Mouse (Mus musculus) embryonic facial prominence, embryonic 10.5 days (tissue): ENCODE data around the gene Cyth3. TPM values are rescaled to one million over a fixed set of nuclear protein-coding genes. Genes with fewer than 3 reads are reported as not detected.
A peak's percentile ranks its signal among the peaks of the same experiment; 100 is the strongest.

Source experiments
- DNase-seq: peaks from one replicate; pipeline ENCODE4 v3.0.0-alpha.2; 2017; ENCODE audit warnings: low spot score
- H3K27ac ChIP-seq: fragments of 300-500 bp; sonication (generic); replicated peaks from 2 replicates; pipeline ENCODE4 v1.5.1; 2016; ENCODE audit warnings: mild to moderate bottlenecking
- H3K27me3 ChIP-seq: fragments of 300-500 bp; sonication (generic); replicated peaks from 2 replicates; pipeline ENCODE4 v1.6.1; 2016; ENCODE audit warnings: low read depth, mild to moderate bottlenecking; ENCODE audit not compliant: poor library complexity, severe bottlenecking
- H3K36me3 ChIP-seq: fragments of 300-500 bp; sonication (generic); replicated peaks from 2 replicates; pipeline ENCODE4 v1.6.1; 2016; ENCODE audit warnings: mild to moderate bottlenecking, moderate library complexity
- H3K4me1 ChIP-seq: fragments of 300-500 bp; sonication (generic); 2 replicates; pipeline ENCODE4 v1.6.1; 2016
- H3K4me3 ChIP-seq: fragments of 300-500 bp; sonication (generic); 2 replicates; pipeline ENCODE4 v1.5.1; 2016; ENCODE audit warnings: mild to moderate bottlenecking, moderate library complexity
- H3K9me3 ChIP-seq: fragments of 300-500 bp; sonication (generic); 2 replicates; pipeline ENCODE4 v1.6.1; 2016; ENCODE audit warnings: mild to moderate bottlenecking
- WGBS: fragments of 180-500 bp; shearing (Covaris S2); methylation state at CpG from one replicate; pipeline ENCODE4 v1.1.7; 2016; 5-methylcytosine and 5-hydroxymethylcytosine counted together
- polyA plus RNA-seq: library from polyadenylated mRNA; unstranded; fragments of >200 nt; fragmentation: Nextera tagmentation; extraction: Ambion mirVana; gene quantifications from 2 replicates; pipeline ENCODE4 v1.2.1, GENCODE M21; 2016

Cyth3 gene
- polyA plus RNA-seq, 1 experiment from 2014 or later = 48.1 TPM

- no peak for DNase-seq
- WGBS = 86% methylated on average over 8 of the region's 8 CpGs
Observed at GRCm38 (mm10) chr5:143659021-143659523, 36.8 kb downstream of the Cyth3 start.

GRCm38 (mm10) chr5:143663074-143663687, 40.9 kb downstream of the Cyth3 start:
- H3K27me3 ChIP-seq = no peaks in the 10 kb centered on the region
- peaks cover 20% of the 10 kb centered on the region for H3K4me1 ChIP-seq
- H3K36me3 ChIP-seq = no peaks in the 10 kb centered on the region
- 87% methylated on average over 7 of the region's 7 CpGs for WGBS
- DNase-seq = no peak
- no peak overlapping the region for H3K27ac ChIP-seq
- no peaks in the 10 kb centered on the region for H3K9me3 ChIP-seq
- no peak overlapping the region for H3K4me3 ChIP-seq

More at GRCm38 (mm10) chr5:143659021-143659523, 36.8 kb downstream of the Cyth3 start:
- no peaks in the 10 kb centered on the region for H3K36me3 ChIP-seq
- no peaks in the 10 kb centered on the region for H3K27me3 ChIP-seq
- H3K27ac ChIP-seq = no peak overlapping the region; the same call in 1 of the 2 replicates
- no peak overlapping the region for H3K4me3 ChIP-seq
- H3K9me3 ChIP-seq = no peaks in the 10 kb centered on the region
- H3K4me1 ChIP-seq = peaks cover 58% of the 10 kb centered on the region

GRCm38 (mm10) chr5:143665561-143665960, 43.3 kb downstream of the Cyth3 start:
- WGBS = 84% methylated on average over 2 of the region's 2 CpGs

GRCm38 (mm10) chr5:143666015-143666414, 43.8 kb downstream of the Cyth3 start:
- H3K4me3 ChIP-seq = no peak overlapping the region
- H3K27me3 ChIP-seq = no peaks in the 10 kb centered on the region
- WGBS = 93% methylated on average over 1 of the region's 1 CpGs
- no peak for DNase-seq
- peaks cover 14% of the 10 kb centered on the region for H3K4me1 ChIP-seq
- H3K27ac ChIP-seq = no peak overlapping the region
- H3K36me3 ChIP-seq = no peaks in the 10 kb centered on the region
- H3K9me3 ChIP-seq = no peaks in the 10 kb centered on the region

More at GRCm38 (mm10) chr5:143665561-143665960, 43.3 kb downstream of the Cyth3 start:
- Histone ChIP-seq H3K36me3 (no peaks in the 10 kb centered on the region), H3K27ac (no peak overlapping the region), H3K9me3 (no peaks in the 10 kb centered on the region), H3K4me1 (peaks cover 14% of the 10 kb centered on the region), H3K4me3 (no peak overlapping the region), H3K27me3 (no peaks in the 10 kb centered on the region)
- no peak for DNase-seq

- DNase-seq = no peak
- H3K27me3 ChIP-seq = no peaks in the 10 kb centered on the region
- no peak overlapping the region for H3K4me3 ChIP-seq
- no peaks in the 10 kb centered on the region for H3K9me3 ChIP-seq
- no peaks in the 10 kb centered on the region for H3K36me3 ChIP-seq
- H3K4me1 ChIP-seq = peaks cover 18% of the 10 kb centered on the region
- no peak overlapping the region for H3K27ac ChIP-seq
- WGBS = 76% methylated on average over 2 of the region's 2 CpGs
Observed at GRCm38 (mm10) chr5:143668884-143669283, 46.6 kb downstream of the Cyth3 start.

- no peaks in the 10 kb centered on the region for H3K36me3 ChIP-seq
- H3K4me3 ChIP-seq = no peak overlapping the region
- peaks cover 18% of the 10 kb centered on the region for H3K4me1 ChIP-seq
- peak overlapping the region; percentile 54 for H3K27ac ChIP-seq
- H3K9me3 ChIP-seq = no peaks in the 10 kb centered on the region
- WGBS = 37% methylated on average over 2 of the region's 2 CpGs
- H3K27me3 ChIP-seq = no peaks in the 10 kb centered on the region
- peak; percentile 31 for DNase-seq
Observed at GRCm38 (mm10) chr5:143669393-143669792, 47.1 kb downstream of the Cyth3 start.

- H3K36me3 ChIP-seq = no peaks in the 10 kb centered on the region
- 67% methylated on average over 2 of the region's 2 CpGs for WGBS
- no peak for DNase-seq
- no peaks in the 10 kb centered on the region for H3K9me3 ChIP-seq
- peaks cover 18% of the 10 kb centered on the region for H3K4me1 ChIP-seq
- H3K4me3 ChIP-seq = no peak overlapping the region
- H3K27me3 ChIP-seq = no peaks in the 10 kb centered on the region
- H3K27ac ChIP-seq = peak overlapping the region; percentile 54; the same call in 1 of the 2 replicates
Observed at GRCm38 (mm10) chr5:143669839-143670238, 47.6 kb downstream of the Cyth3 start.

- Histone ChIP-seq H3K36me3 (no peaks in the 10 kb centered on the region), H3K4me1 (peaks cover 19% of the 10 kb centered on the region), H3K9me3 (no peaks in the 10 kb centered on the region), H3K27me3 (no peaks in the 10 kb centered on the region), H3K4me3 (no peak overlapping the region), H3K27ac (no peak overlapping the region)
- 87% methylated on average over 6 of the region's 6 CpGs for WGBS
- DNase-seq = no peak
Observed at GRCm38 (mm10) chr5:143670740-143671415, 48.6 kb downstream of the Cyth3 start.

- H3K4me3 ChIP-seq = no peak overlapping the region
- no peak for DNase-seq
- H3K4me1 ChIP-seq = peaks cover 24% of the 10 kb centered on the region
- H3K27ac ChIP-seq = no peak overlapping the region
- no peaks in the 10 kb centered on the region for H3K36me3 ChIP-seq
- H3K27me3 ChIP-seq = no peaks in the 10 kb centered on the region
- no peaks in the 10 kb centered on the region for H3K9me3 ChIP-seq
- 87% methylated on average over 5 of the region's 5 CpGs for WGBS
Observed at GRCm38 (mm10) chr5:143674576-143674975, 52.3 kb downstream of the Cyth3 start.

- Histone ChIP-seq H3K4me3 (no peak overlapping the region), H3K27me3 (no peaks in the 10 kb centered on the region), H3K4me1 (peaks cover 27% of the 10 kb centered on the region), H3K9me3 (no peaks in the 10 kb centered on the region), H3K36me3 (no peaks in the 10 kb centered on the region), H3K27ac (no peak overlapping the region)
- WGBS = 78% methylated on average over 5 of the region's 5 CpGs
- no peak for DNase-seq
Observed at GRCm38 (mm10) chr5:143676218-143676985, 54.2 kb downstream of the Cyth3 start.

- no peak overlapping the region for H3K27ac ChIP-seq
- peaks cover 30% of the 10 kb centered on the region for H3K4me1 ChIP-seq
- H3K36me3 ChIP-seq = no peaks in the 10 kb centered on the region
- no peak for DNase-seq
- no peaks in the 10 kb centered on the region for H3K27me3 ChIP-seq
- 89% methylated on average over 4 of the region's 4 CpGs for WGBS
- no peak overlapping the region for H3K4me3 ChIP-seq
- H3K9me3 ChIP-seq = no peaks in the 10 kb centered on the region
Observed at GRCm38 (mm10) chr5:143677363-143677762, 55.1 kb downstream of the Cyth3 start.

- Histone ChIP-seq H3K4me1 (peaks cover 37% of the 10 kb centered on the region), H3K9me3 (no peaks in the 10 kb centered on the region), H3K36me3 (no peaks in the 10 kb centered on the region), H3K4me3 (no peak overlapping the region), H3K27ac (no peak overlapping the region), H3K27me3 (no peaks in the 10 kb centered on the region)
- no peak for DNase-seq
- 81% methylated on average over 6 of the region's 6 CpGs for WGBS
Observed at GRCm38 (mm10) chr5:143678634-143679271, 56.5 kb downstream of the Cyth3 start.
